Mouse (Mus musculus) C2C12 (cell line): ENCODE results near the gene Emc1. TPM values are rescaled to one million over a fixed set of nuclear protein-coding genes. Genes with fewer than 3 reads are reported as not detected.

ENCODE experiments used
- H3K27me3 ChIP-seq: one replicate; pipeline ENCODE4 v1.6.1; 2011; ENCODE audit not compliant: control insufficient read depth, insufficient read depth, insufficient read length
- H3K36me3 ChIP-seq: one replicate; pipeline ENCODE4 v1.6.1; 2011; ENCODE audit not compliant: control insufficient read depth, insufficient read depth
- H3K4me3 ChIP-seq: one replicate; pipeline ENCODE4 v1.5.1; 2011; ENCODE audit warnings: mild to moderate bottlenecking, control low read depth; ENCODE audit not compliant: poor library complexity, insufficient read depth, severe bottlenecking
- H3K79me2 ChIP-seq: one replicate; pipeline ENCODE4 v1.6.1; 2011; ENCODE audit not compliant: control insufficient read depth, insufficient read depth
- H3K79me3 ChIP-seq: one replicate; pipeline ENCODE4 v1.6.1; 2011; ENCODE audit warnings: low read depth, control low read depth
- H3ac ChIP-seq: one replicate; pipeline ENCODE3; 2011; ENCODE audit warnings: low read depth; ENCODE audit not compliant: control insufficient read depth, insufficient read length
- CEBPB ChIP-seq: IDR thresholded peaks from one replicate; pipeline ENCODE4 v1.6.1; 2011; ENCODE audit warnings: low read depth, mild to moderate bottlenecking, control low read depth, moderate library complexity
- CTCF ChIP-seq: IDR thresholded peaks from one replicate; pipeline ENCODE4 v1.5.1; 2011; ENCODE audit not compliant: control insufficient read depth, insufficient read depth, insufficient read length
- FOSL1 ChIP-seq: IDR thresholded peaks from one replicate; pipeline ENCODE4 v1.8.0; 2011; ENCODE audit warnings: mild to moderate bottlenecking, low read length; ENCODE audit not compliant: poor library complexity, insufficient read depth, severe bottlenecking
- MAX ChIP-seq: IDR thresholded peaks from one replicate; pipeline ENCODE4 v1.6.1; 2011; ENCODE audit warnings: mild to moderate bottlenecking, control low read depth
- MYOD1 ChIP-seq: IDR thresholded peaks from one replicate; pipeline ENCODE4 v1.6.1; 2011; ENCODE audit warnings: low read depth; ENCODE audit not compliant: control insufficient read depth, insufficient read length
- MYOG ChIP-seq: IDR thresholded peaks from one replicate; pipeline ENCODE4 v1.6.1; 2011; ENCODE audit not compliant: control insufficient read depth, insufficient read length; ENCODE audit errors: extremely low read depth
- USF1 ChIP-seq: IDR thresholded peaks from one replicate; pipeline ENCODE4 v1.6.1; 2011; ENCODE audit warnings: low read depth, mild to moderate bottlenecking, control low read depth, moderate library complexity
- polyA plus RNA-seq: library from polyadenylated mRNA; unstranded; fragments of >200 nt; fragmentation: generic; extraction: Trizol; gene quantifications from one replicate; pipeline ENCODE4 v1.2.1, GENCODE M21; 2012; ENCODE audit warnings: missing spikeins

Gene Emc1
- polyA plus RNA-seq, 1 experiment: 16.7 TPM

- TF ChIP-seq FOSL1 (no peak), MAX (no peak), CEBPB (no peak), MYOD1 (no peak), MYOG (no peak), USF1 (no peak), CTCF (no peak)
- Histone ChIP-seq H3K79me3 (no peaks in the 10 kb centered on the region), H3K27me3 (no peaks in the 10 kb centered on the region)
Measured at GRCm38 (mm10) chr4:139343718-139344117, 8.7 kb upstream of the Emc1 start.

GRCm38 (mm10) chr4:139345416-139346019, 6.9 kb upstream of the Emc1 start:
- no peak overlapping the region for H3ac ChIP-seq
- no peak for TF ChIP-seq FOSL1
- TF ChIP-seq MYOD1: no peak
- TF ChIP-seq CTCF: no peak
- no peak for TF ChIP-seq USF1
- TF ChIP-seq MYOG: no peak
- no peak for TF ChIP-seq MAX
- TF ChIP-seq CEBPB: no peak
- peaks cover 18% of the 10 kb centered on the region for H3K79me2 ChIP-seq
- peaks cover 9% of the 10 kb centered on the region for H3K79me3 ChIP-seq
- H3K27me3 ChIP-seq: no peaks in the 10 kb centered on the region
- H3K36me3 ChIP-seq: peaks cover 31% of the 10 kb centered on the region
- no peak overlapping the region for H3K4me3 ChIP-seq

More at GRCm38 (mm10) chr4:139343718-139344117, 8.7 kb upstream of the Emc1 start:
- Histone ChIP-seq H3K79me2 (no peaks in the 10 kb centered on the region), H3ac (no peak overlapping the region), H3K4me3 (no peak overlapping the region), H3K36me3 (peaks cover 19% of the 10 kb centered on the region)

- H3K79me2 ChIP-seq: peaks cover 58% of the 10 kb centered on the region
- no peak for TF ChIP-seq MYOD1
- no peak for TF ChIP-seq CEBPB
- TF ChIP-seq MYOG: no peak
- peaks cover 38% of the 10 kb centered on the region for H3K36me3 ChIP-seq
- H3K79me3 ChIP-seq: peaks cover 38% of the 10 kb centered on the region
- peak overlapping the region; percentile 88 for H3ac ChIP-seq
- peak overlapping the region; percentile 84 for H3K4me3 ChIP-seq
- H3K27me3 ChIP-seq: no peaks in the 10 kb centered on the region
Measured at GRCm38 (mm10) chr4:139352832-139353231, 445 bp downstream of the Emc1 start.

DNA sequence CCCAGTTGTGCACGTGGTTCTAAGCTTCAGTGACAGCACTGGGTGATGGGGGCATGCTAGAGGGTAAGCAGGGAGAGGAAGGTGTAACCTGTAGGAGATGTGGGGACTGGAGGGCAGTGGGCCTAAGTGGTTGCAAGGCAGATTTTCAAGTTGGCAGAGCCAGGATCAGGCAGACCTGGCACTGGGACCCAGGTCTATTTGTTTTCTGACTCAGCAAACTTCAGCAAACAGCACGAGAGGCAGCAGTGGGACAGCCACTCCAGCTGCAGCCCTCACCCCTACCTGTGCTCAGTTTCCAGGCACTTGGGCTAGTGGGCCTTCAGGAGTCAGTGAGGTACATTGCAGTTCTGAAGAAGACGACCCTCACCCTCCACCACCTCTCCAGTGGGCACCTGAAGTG, 4.8 kb downstream of the Emc1 start:
- Histone ChIP-seq H3K36me3 (peaks cover 52% of the 10 kb centered on the region), H3ac (no peak overlapping the region), H3K79me2 (peaks cover 23% of the 10 kb centered on the region), H3K4me3 (no peak overlapping the region), H3K27me3 (no peaks in the 10 kb centered on the region), H3K79me3 (peaks cover 14% of the 10 kb centered on the region)
- no peak for TF ChIP-seq CTCF
- no peak for TF ChIP-seq USF1
- TF ChIP-seq MAX: no peak
- no peak for TF ChIP-seq FOSL1
- TF ChIP-seq CEBPB: no peak
- TF ChIP-seq MYOG: no peak

- H3K79me3 ChIP-seq: no peaks in the 10 kb centered on the region
- no peak overlapping the region for H3ac ChIP-seq
- TF ChIP-seq MYOD1: no peak
- no peak for TF ChIP-seq MAX
- TF ChIP-seq CEBPB: no peak
- no peak for TF ChIP-seq MYOG
- TF ChIP-seq FOSL1: no peak
- no peak for TF ChIP-seq USF1
- no peak for TF ChIP-seq CTCF
- H3K79me2 ChIP-seq: no peaks in the 10 kb centered on the region
- H3K36me3 ChIP-seq: peaks cover 89% of the 10 kb centered on the region
- no peak overlapping the region for H3K4me3 ChIP-seq
- no peaks in the 10 kb centered on the region for H3K27me3 ChIP-seq
Measured at GRCm38 (mm10) chr4:139360761-139361548, 8.6 kb downstream of the Emc1 start.

- Histone ChIP-seq H3K27me3 (no peaks in the 10 kb centered on the region), H3K79me2 (no peaks in the 10 kb centered on the region), H3K79me3 (no peaks in the 10 kb centered on the region), H3K36me3 (peaks cover 73% of the 10 kb centered on the region), H3ac (no peak overlapping the region), H3K4me3 (no peak overlapping the region)
- TF ChIP-seq MAX (no peak), CEBPB (no peak), MYOD1 (no peak), MYOG (no peak), CTCF (no peak), FOSL1 (no peak), USF1 (no peak)
Measured at GRCm38 (mm10) chr4:139367336-139367735, 14.9 kb downstream of the Emc1 start.
